Mouse (Mus musculus) thymus, postnatal 25 days (tissue): ENCODE data around the gene Clcn5.

Source experiments
- DNase-seq: peaks from one replicate; pipeline ENCODE4 v3.0.0; 2022

Clcn5 gene

DNA sequence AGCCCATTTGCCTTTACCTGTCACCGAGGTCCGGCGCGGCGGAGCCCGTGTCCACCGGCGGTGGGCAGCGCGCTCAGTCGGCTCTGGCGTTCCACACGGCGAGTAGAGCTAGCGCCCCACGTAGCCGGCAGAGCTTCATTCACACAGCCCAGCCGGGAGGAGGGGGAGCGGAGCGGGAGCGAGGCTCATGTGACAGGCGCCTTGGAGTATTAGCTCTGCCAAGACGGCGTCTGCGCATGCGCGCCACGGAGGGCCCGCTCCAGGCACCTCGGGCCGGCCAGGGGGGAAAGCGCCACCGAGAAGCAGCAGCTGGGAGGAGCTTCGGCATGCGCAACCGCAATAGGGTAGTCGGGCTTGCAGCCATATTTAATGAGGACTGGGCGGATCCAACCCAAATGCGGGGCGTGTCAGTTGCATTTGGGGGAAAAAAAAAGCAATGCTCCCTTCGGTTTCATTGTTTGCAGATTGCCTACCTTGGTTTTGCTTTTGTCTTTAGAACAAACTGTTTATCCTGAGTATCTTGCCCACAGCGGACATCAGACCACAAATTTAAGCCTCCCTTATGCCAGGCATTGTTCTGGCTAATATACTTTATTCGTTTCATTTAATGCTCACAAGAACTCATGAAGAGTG lies at the start of gene Clcn5:
Gene Clcn5 (minus strand): TSS at position 270 of the 633 bp plus-strand sequence.
- DNase-seq, result peak; percentile 93

DNA sequence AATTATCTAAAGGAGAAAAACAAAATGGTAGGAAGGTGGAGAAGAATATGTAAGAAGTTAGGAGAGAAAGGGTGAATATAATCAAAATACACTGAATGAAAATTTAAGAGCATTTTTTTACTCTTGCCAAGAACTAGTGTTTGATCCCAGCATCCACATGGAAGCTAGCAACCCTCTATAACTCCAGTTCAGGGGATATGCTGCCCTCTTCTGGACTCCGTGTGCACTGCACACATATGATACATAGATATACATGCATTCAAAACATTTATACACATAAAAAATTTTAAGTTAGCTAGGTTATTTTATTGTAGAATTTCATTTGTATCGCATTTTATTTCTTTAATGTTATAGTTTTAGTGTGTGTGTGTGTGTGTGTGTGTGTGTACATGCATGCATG lies 6.3 kb upstream of the Clcn5 start:
- DNase-seq, result peak; percentile 2

DNA sequence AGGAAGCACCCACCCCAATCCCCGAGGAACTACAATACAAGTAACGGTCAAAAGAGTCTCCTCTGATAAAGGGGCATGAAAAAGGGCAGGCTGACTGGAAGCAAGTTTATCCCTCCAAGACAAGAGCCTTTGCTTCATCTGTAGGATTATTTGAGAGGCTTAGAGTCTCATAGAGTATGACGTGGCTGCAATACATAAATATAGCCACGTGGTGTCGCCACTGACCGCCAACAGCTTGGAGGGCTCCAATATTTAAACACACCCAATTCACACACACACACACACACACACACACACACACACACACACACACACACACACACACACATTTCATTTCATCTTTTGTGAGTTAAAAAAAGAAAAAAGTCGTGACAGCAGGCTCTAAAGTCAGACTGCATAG lies 3.1 kb upstream of the Clcn5 start:
- DNase-seq, result peak; percentile 49

DNA sequence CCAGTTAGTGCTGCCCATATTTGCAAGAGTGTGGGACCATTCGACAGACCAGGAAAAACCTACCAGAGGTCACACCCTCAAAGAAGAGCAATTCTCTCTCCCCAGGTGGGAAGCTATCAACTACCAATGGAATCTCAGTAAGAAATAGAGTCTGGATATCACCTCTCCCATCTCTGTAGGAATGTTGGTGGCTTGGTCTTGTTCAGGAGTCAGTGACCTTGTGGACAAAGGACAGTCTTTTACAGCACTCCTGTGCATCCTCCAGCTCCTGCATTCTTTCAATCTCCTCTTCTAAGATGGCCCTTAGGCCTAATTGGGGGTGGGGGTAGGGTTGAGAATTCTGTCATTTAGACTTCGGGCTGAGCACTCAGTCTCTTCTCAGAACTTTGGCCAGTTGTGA lies 1.4 kb upstream of the Clcn5 start:
- DNase-seq, result no peak

DNA sequence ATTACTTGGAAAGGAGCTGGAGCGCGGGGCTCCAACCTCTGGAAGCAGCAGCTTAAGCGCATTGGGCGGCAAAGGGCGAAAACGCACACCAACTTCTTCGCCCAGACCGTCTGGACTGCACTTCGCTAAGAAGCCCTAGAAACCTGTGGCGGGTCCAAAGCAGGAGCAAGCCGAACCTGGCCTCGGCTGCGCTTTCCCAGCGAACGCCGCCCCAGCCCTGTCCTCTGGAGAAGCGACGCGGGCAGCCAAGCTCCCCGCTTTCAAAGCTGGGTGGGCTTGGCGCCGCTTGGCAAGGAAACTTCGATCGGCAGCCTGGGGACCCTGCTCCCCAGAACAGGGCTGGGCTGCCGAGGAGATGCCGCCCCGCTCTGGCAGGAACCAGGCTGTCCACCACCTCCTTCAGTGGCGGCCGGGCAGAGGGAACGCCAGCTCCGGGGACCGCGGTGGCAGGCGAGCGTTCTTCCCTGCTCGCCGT lies 570 bp downstream of the Clcn5 start:
- no peak for DNase-seq

DNA sequence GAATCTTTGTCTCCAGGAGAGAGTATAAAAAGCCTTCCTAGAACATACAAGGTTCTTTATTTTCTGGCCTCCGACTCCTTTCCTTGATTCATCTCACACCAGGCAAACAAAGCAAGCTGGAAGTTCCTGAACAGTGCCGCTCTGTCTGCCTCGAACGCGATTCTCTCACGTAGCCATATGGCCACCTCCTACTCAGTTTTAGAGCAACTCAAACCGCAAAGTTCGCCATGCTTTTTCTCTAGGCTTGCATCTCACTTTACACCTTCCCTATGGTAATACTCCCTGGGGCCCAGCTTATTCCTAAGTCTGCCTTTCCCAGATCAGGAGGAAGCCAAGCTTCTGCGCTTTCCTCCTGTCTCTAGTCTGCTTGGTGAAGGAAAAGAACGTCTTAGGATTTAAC lies 4.0 kb downstream of the Clcn5 start:
- DNase-seq, result no peak

DNA sequence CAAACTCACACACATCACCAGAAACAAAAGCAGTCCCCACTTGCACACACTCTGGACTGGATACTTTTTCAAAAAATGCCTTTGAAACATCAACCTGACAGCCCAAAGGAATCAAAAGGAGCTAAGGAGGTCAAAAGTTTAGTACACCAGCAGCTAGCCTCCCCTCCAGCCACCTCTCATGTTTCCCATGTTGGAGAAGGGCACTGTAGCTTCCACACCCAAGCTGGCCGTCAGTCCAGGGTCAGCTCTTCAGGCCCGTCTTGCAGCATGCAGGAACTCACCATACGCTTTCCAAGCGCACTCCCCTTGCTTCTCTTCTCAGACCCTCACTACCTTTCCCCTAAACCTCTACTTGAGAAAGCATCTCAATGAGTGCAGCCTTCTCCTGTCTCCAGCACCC lies 4.5 kb downstream of the Clcn5 start:
- DNase-seq, result no peak

DNA sequence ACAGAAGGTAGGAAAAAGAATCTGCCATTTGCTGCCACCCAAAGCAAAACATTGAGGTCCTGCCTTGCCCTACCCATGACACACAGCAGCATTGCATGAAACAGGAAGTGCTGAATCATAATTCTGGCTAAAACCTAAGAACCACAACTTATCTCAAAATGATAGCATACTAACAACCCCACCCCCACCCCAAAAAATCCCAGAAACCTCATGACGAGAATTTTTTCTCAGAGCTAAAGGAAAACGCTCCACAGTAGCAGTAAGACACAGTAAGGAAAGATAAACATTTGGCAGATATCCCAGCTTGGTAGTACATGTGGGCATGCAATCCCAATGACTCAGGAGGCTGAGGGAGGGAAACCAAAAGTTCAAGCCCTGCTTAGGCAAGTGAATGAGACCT lies 10.9 kb downstream of the Clcn5 start:
- no peak for DNase-seq

DNA sequence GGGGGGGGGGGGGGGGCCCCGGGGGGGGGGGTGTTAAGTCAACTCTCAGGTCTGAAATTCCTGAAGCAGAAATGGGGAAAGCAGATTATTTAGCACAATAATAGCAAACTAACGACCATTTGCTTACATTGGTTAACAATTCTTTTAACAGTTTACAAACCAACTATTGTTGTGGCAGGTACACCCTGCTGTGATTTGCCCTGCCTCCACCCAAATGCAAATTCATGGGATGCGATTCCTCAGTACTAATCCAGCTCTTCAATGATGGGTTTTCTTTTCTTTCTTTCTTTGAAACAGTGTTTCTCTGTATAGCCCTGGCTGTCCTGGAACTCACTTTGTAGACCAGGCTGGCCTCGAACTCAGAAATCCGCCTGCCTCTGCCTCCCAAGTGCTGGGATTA lies 12.3 kb downstream of the Clcn5 start:
- DNase-seq, result no peak

DNA sequence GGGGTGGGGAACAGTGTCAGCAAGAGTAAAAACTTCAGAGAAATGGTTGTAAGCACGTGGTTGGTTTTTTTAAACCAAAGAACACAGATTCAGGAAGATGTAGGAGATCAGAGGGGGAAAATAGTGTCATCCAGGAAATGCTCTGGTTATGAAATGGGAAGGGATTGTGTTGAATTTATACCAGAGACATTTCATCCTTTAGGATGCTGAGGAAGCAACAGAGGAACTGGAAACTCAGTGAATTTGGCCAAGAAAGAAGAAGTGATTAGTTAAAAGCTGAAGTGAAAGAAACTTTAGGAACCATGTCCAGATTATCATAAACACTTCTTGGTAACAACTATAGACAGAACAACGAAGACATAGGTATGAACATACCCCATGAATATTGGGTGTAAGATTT lies 26.2 kb downstream of the Clcn5 start:
- DNase-seq, result no peak

DNA sequence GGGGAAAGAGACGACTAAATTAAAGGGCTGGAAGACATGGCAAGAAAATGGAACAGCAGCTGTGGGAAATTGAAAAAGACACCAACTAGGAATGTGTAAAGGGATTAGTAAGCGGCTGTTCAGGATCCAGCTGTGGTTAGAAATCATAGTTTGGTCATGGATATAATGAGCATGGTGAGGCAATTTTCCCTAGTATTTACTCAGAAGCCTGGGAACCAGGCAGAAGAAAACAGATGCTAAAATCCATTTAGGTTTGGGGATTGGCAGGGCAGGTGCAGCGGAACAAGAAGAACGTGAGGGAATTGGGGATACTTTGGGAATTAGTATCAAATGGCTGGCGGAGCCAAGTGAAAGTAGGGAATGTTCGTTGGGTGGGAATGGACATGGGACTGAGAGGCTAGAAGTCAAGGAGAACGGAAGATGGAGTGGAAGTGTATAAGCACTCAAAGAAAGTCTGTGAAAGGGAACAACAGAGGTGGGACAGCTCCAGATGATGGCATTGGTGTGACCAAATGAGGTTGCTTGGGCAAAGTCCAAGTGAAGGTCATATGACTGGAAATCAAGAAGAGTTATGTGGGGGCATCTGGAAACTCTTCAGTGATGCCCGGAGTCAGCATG lies 26.9 kb downstream of the Clcn5 start:
- DNase-seq, result no peak

DNA sequence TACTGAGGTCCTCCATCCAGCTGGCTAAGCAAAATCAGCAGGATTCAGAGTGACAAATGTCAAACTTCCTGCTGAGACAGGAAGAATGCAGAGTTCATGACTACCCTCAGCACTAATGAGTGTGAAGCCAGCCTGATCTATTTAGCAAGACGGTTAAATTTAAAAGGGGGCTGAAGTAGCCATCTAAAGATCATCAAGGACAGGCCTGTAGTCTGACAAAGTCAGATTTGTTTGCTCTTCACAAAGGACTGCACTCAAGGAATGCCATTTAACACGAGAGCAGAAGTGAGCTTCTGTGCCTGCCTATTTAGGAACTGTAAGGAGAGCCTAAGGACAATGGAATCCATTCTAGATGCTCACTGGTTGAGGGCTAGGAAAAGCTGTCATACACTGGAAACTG lies 30.2 kb downstream of the Clcn5 start:
- DNase-seq, result no peak

DNA sequence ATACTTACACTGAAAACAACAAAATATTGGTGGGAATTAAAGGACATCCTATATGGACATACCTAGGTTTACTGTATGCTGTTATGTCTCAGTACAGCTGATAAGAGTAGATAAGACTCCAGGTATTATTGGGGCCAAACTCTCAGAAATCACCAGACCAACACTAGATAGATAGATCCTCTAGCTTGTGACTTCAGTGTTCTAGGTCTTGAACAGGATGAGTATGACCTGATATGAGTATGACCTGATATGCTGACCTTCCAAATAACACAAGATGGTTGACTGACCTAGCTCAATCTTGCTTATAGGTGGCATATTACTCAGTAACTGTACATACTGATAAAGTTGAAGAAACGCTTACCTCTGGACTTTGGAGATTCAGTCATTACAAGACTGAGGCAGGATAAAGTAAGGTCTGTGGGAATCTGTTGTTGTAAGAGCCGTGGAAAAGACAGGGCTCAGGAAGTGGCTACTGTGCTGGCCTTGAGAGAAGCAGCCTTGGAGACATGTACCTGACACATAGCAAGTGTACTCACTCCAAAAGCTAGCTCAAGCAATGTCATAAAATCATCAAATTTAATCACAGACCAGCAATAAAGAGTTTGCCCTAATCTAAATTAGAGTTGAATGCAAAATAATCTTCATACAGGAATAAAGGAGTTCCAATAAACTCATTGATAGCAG lies 32.0 kb downstream of the Clcn5 start:
- no peak for DNase-seq

DNA sequence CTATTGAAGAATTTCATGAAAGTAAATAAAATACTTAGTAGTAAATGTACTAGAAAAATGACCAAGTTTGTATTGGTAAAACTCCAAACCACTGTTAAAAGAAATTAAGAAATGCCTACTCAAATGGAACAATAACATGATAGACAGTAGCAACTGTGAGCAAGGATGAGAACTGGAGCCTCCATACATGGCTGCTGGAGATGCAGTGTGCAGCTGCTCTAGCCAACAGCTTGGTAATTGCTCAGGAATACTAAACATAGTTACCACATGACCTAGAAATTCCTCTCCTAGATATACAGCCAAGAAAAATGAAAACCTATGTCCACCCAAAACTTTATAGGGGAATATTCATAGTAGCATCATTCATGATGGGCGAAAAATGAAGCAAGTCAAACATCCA lies 36.5 kb downstream of the Clcn5 start:
- DNase-seq, result no peak

DNA sequence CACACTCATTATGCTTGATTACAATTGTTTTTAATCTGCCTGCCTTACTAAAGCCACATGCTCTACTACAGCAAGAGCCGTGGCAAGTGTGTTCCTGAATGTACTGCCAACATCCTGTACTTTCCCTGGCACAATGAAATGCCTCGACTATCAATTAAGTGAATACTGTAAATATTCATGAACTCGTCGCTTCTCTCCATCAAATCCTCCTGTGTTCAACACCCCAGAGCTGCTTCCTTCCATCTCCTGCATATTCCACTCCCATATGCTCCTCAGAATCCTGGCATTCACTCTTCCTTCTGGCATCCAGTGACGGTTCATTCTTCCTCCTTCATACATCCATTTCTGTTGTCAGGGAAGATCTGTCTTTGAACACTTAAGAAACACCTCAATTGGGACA lies 39.4 kb downstream of the Clcn5 start:
- DNase-seq, result no peak

DNA sequence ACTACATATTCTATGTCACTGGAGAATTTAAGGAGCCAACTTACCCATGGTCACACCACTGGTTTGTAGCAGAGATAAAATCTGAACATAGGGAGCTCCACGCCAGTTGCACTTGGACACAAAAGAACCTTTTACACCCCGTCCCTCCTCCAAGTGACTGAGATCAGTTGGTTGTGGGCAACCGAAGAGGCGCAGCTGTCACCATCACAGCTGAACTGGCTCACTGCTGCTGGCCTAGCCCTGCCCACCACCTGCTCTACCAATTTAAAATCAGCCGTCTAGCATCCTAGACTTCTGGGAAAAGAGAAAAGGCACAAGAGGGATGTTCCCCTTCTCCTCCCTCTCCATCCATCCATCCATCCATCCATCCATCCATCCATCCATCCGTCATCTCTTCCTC lies 42.6 kb downstream of the Clcn5 start:
- DNase-seq, result peak; percentile 2

DNA sequence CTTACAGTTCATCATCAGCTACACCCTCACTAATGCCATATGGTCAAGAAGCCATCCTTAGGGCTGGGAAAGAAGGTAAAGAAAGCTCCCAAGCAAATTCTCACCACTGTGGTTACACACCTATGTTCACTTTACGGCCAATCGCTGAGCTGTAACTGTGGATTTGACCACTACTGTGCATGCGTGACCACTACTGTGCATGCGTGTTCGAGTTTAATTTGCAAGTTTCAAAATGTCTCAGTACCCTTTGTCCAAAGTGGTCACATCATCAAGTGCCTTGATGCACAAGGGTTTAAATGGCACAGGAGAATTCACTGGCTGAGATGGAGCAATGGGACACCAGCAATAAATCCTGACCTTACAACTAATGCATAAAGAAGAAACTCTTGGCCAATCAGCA lies 58.0 kb downstream of the Clcn5 start:
- DNase-seq, result no peak

DNA sequence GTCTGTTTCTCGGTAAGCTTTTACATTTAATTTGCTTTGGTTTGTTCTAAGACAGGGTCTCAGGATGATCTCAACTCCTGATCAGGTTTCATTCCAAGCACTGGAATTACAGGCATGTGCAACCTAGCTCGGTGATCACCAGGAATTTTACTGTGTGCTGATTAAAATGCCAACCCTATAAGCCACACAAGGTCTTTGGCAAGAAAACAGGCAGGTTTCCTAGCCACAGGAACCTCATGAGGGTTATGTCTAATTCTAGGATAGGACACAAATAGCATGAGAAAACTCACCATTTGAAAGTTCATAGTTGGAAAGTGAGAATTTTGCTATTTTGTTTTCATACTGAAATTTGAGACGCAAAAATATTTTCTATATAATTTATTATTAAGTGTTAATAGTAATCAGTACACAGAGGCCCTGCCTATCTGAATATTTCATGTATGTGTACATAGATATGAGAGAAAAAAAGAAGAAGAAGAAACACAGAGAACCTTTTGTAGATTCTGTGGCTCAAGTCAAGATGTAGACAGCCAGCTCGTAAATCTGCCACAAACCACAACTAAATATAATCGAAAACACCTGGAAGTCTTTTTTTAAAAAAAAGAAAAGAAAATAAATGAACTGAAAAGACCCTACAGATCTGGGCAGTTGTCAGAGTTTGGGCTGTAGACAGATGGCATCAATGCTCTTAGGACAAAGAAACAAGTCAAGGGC lies 58.6 kb downstream of the Clcn5 start:
- no peak for DNase-seq

DNA sequence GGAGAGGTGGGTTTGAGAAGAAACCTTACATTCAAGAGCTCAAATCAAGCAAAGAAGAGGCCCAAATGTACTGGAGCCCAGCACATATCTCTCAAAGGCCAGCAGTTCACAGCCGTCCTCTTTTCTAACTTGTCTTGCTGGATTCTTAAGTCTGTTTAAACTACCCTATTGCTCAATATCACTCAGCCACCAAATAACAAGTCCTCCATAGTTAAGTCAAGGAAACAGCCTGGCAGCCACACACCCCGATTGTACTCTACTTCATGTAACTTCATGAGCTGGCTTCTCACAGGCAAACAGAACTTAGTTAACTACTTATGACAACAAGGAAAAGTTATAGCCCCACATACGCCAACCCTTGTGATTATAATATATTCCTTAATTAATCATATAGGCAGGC lies 59.4 kb downstream of the Clcn5 start:
- DNase-seq, result no peak

DNA sequence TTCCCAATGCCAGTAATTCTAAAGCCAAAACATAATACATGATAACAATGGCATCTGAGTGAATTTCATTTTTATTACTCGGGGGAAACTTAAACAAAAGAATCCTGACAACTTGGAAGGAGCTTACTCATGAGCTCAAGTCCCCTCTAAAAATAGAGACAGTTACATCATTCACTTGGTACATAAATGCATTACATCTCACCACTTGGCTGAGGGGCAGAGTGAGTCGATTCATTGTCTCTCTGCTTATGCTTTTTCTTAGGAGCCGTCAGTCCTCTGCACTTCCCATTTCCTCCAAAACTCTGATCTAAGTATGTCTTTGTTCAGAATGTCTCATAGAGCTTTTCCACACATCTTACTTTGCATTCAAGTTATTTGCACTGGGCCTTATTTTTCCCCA lies 63.1 kb downstream of the Clcn5 start:
- DNase-seq, result no peak

DNA sequence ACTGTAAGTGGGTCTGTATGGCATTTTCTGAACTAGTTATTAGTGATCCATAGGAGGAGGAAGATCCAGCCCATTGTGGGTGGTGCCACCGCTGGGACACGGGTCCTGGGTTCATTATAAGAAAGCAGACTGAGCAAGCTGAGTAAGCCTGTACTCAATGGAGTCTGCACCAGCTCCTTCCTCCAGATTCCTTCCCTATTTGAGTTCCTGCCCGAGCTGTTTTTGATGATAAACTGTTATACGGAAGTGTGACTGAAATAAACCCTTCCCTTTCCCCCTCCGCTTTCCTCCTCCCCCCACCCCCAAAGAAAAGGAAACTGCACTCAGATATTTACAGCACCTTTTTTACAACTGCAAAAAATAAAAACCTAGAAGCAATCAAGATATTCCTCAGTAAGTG lies 115.1 kb downstream of the Clcn5 start:
- DNase-seq, result no peak

DNA sequence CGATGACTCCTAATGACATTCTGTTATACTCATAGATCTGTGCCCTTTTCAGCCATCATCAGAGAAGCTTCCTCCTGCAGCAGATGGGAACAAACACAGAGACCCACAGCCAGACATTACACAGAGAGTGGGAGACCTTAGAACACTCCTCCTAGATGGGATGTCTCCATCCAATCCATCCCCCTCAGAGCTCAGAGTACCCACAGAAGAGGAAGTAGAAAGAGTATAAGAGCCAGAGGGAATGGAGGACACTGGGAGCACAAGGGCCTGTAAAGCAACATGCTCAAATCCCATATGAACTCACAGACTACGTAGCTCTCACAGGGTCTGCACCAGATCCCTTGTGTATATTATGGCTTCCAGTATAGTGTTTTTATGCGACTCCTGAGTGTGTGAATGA lies 115.6 kb downstream of the Clcn5 start:
- no peak for DNase-seq

DNA sequence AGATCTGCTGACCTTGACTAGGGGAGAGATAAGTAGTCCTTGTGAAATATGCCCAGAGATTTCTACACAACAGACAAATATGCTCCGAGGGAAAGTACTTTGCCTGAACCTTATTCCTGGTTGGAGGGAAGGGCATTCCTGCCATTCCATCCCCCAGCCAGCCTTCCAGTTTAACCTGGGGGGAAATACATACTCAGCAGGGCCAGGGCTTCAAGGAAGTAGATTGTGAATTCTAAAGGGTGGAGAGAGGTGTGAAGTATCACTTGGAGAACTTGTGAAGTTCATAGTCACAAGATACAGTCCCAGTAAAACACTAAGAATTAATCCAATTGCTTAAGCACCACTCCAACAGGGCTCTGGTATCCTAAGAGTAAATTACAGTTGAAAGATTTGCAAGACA lies 121.3 kb downstream of the Clcn5 start:
- no peak for DNase-seq

DNA sequence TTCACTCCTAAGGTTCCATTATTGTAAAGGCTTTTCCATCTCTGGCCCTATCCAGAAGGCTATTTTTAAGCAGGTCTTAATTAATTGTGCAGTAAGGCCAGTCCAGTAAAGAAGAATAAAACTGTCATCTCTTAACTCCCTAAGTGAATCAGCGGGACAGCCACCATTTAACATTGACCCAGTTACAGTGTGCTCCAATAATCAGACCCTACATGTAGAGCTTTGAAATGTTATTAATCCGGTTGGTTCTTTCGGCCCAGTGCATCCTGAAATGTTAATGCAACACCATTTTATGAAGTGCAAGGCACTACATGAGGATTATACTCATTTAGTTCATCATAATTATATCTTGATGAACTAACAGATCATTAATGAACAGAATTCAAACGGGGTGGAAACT lies 128.3 kb downstream of the Clcn5 start:
- DNase-seq, result no peak
